Mouse (Mus musculus) stomach, postnatal 0 days (tissue): ENCODE results near the gene Tifab.

Experiments used
- CTCF ChIP-seq: IDR thresholded peaks from 2 replicates; pipeline ENCODE4 v1.5.1; 2016; ENCODE audit warnings: antibody characterized with exemption, low read depth, mild to moderate bottlenecking, moderate library complexity
- EP300 ChIP-seq: optimal IDR thresholded peaks from 2 replicates; pipeline ENCODE3; 2016; ENCODE audit warnings: antibody characterized with exemption

DNA sequence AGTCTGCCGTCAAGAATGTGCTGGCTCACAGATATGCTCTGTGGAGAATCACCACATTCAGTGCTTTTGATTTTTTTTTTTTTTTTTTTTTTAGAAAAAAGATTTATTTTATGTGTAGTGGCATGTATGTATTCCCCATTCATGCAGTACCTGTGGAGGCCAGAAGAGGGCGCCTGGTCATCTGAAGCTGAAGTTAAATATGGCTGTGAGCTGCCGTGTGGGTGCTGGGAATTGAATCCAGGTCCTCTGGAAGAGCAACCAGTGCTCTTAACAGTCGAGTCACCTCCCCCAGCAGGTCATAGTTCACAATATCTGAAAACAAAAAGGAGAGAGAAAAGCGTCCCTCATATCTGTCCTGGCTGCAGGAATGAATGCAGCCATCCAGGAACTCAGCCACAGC lies 11.0 kb upstream of the Tifab start:
- TF ChIP-seq EP300 (no peak), CTCF (peak; percentile 46)
